Mouse (Mus musculus): Measurements from ENCODE around the gene Ifna2.

Ifna2 gene

DNA sequence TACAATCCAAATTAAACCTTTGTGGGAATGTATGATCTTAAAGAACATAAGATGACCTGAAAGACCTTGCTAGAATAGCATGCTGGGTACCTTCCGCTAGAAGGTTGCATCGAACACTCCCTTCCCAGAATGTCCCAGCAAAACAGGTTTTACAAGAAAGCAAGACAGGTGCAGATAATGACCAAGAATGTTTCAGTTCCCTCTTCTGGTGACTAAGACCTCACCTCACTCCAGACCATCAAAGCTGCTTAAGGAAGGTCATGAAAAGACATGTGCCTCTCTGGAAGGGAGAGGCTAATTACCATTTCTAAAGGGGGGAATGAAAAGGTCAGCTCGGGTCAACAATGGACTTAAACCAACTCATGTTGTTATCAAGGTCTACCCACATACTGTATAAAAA is 30.1 kb downstream of the Ifna2 start:
- no peak for DNase-seq (ENCODE audit: low spot score in 2 of 2)

DNA sequence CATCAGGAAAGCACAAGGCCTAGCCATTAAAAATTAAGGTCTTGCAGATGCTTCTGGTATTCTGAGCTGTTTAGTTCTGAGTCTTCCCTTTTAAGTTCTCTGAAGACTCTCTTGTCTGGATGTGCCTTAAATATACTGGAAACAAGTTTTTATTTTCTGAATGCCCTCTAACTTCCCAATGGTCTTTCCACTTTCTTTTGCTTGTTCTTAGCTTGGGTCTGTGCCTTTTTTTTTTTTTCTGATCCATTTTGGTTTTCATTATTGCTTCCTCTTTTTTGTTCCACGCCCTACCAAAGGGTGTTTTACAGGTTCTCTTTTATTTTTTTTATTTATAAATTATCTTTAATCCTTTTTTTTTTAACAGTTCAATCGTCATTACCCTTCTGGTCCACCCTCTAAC is 39.4 kb downstream of the Ifna2 start, which contains the start of gene Ifna13:
TSS of gene Ifna13 (minus strand) at position 101 of the 400 bp plus-strand sequence.
- DNase-seq (ENCODE audit: low spot score in 2 of 2), result no peak

DNA sequence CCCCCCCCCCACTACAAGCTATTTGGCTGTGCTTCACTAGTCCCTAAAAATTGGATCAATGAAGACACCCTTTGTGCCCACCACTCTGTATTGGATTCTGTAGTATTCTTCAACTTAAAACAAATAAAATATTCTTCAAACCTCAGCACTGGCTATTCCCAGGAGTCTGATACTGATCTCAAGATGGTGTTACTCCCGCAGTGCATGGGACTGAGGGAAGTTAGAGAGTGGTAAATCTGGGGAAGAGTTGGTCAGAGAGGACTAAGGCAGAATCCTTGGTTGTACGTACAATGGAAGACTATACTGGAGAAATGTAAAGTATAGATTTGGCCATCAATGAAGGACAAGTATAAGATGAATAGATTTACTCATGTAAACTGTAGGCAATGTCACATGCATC is 41.2 kb downstream of the Ifna2 start:
- no peak for DNase-seq (ENCODE audit: low spot score in 2 of 2)

DNA sequence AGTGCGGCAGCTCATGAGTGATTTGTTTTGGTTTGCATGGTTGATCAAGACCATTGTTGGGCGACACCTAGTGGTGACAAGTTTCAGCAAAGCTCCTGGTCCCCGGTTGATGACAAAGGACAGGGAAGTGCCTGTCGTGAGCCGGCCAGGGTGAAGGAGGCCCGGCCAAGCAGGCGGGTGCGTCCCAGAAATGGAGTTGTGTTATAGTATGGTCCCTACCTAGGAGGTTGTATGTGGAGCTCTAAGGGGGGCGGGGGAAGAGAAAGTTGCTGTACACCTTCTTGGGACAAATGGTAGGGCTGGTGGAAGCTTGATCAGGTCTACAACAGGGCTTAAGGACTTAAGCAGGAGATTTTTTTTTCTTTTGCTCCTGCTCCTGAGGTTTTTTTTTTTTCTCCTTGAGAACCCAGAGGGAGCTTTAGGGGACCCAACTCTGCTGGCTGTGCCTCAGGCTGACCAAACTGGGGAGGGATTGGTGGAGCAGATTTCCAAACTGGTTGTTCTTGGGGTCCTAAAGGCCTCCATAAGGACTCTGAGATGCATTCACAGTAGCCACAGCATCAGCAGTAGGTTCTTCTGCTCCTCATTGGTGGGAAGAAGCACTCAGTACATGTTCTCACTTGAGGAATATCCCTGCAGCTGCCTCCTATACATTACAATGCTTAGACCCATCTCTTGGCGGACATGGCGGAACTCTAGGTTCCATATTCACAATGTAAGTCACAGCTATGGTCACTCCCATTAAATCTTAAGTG is 42.5 kb downstream of the Ifna2 start:
- peak; percentile 79 to 100 for DNase-seq (ENCODE audit: low spot score in 2 of 2)

DNA sequence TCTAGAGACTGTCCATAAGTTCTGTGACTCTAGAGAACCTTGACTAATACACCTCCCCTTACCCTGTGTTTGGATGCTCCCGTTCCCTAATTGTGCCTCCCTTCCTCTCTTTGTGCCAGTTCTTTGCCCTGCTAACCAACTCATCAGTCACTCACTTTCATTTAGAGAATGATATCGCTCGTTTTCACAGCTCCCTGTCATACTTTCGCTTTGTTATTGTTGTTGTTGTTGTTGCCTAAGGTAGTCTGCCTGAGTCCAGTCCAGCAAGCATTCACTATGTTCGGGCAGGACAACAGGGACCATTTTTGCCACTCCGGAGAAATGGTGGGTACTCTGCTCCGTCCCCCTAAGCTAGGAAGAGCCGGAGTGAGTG is 43.0 kb downstream of the Ifna2 start:
- no peak for DNase-seq (ENCODE audit: low spot score in 2 of 2)

DNA sequence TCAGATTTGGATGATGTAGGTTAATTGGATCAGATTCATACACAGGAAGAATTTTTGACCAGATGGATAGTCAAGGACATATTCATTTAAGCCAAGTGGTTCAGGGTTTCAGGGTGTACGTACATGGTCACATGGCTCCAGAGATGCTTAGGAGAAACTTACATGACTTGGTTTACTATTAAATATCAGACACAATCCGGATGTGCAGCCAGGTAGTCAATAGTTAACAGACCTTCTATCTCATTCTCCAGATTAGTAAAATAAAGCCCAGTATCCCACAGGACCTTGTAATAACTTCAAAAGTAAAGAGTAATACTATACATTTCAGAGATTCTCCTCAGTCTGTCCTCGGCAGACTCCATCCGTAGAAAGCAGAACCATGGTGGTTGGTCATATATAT is 49.4 kb downstream of the Ifna2 start, which contains the start of gene C87499:
TSS of gene C87499 (minus strand) at position 101 of the 400 bp plus-strand sequence.
- no peak for DNase-seq (ENCODE audit: low spot score in 2 of 2)
